Mouse (Mus musculus) adrenal gland, adult 10 weeks (tissue): ENCODE results near the gene Rfc3. TPM values are rescaled to one million over a fixed set of nuclear protein-coding genes. Genes with fewer than 3 reads are reported as not detected.

Experiments
- polyA plus RNA-seq: library from polyadenylated mRNA; stranded (reverse); fragments of 350-450 nt; fragmentation: Illumina TruSeq; extraction: RNeasy Lipid Tissue Mini Kit (QIAGEN cat#74804); gene quantifications from one replicate; pipeline ENCODE4 v1.2.3, GENCODE M21; 2014; ENCODE audit warnings: low read depth, low replicate concordance

Rfc3 gene
- polyA plus RNA-seq, result 18.7 TPM

DNA sequence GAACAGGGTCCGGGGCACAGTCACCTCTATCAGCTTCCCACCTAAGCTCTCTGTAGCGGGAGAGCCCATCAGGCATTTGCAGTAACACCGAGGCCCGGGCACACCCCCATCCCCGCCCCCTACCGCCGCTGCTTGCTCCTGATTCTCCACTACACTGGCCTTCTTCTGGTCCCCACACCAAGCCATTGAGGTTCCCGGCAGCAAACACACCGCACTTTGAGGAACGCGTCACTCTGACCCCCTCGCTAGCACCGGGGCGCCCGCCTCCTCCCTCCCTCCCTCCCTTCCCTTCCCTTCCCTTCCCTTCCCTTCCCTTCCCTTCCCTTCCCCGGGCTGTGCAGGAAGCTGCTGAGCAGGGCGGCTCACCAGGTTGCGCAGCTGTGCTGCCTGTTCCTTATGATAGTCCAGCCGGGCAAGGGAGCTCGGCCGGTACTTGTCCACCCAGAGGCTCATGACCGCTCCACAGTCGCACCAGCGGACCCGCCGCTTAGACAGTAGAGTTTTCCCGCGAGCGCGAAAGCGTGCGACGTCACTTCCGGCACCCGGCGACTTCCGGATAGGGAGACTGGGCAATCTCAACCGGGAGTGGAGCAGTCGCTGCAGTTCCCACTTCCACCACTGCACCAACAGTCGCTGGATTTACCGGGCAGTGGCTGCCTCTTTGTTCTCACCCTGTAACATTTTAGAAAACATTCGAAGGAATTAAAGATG is at the start of gene Rfc3:
Rfc3 (minus strand) TSS at position 543 of the 711 bp plus-strand sequence.

DNA sequence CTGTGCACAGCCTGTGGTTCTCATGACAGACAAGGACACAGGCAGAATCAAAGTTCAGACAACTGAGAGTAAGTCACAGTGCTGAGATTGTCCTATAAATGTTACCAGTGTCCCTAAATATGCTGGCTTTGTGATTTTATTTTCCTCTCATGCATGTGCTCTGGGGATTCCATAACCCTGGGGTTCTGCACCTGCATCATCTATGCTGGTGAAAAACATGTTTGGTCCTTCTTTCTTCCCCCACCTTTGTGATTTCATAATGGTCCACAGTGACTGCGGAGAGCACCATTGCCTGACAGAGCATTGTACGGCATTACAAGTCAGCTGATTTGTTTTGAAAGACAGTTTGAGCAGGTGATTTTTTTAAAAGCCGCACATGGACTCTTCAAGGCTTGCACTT is 45.1 kb downstream of the Rfc3 start, which contains the start of gene Vmn2r18:
Vmn2r18 (minus strand) TSS at position 101 of the 400 bp plus-strand sequence.

Other genes with a start within 250 kb of the Rfc3 start
- not detected for gene Gm42906, start 223.1 kb downstream of the Rfc3 start, polyA plus RNA-seq
- not detected for gene Vmn2r18, start 45.2 kb downstream of the Rfc3 start, polyA plus RNA-seq